Mouse (Mus musculus) erythroblast, embryonic 14.5 days (primary cell): ENCODE measurements around the gene Trpm3. TPM values are rescaled to one million over a fixed set of nuclear protein-coding genes. Genes with fewer than 3 reads are reported as not detected.

Experiments used
- H3K27me3 ChIP-seq: 2 replicates; pipeline ENCODE4 v1.6.1; 2012; ENCODE audit warnings: inconsistent platforms; ENCODE audit not compliant: control insufficient read depth
- H3K36me3 ChIP-seq: 2 replicates; pipeline ENCODE4 v1.6.1; 2012; ENCODE audit warnings: mild to moderate bottlenecking, inconsistent platforms; ENCODE audit not compliant: control insufficient read depth
- H3K4me1 ChIP-seq: 2 replicates; pipeline ENCODE4 v1.6.1; 2012; ENCODE audit warnings: inconsistent platforms; ENCODE audit not compliant: control insufficient read depth
- H3K4me3 ChIP-seq: replicated peaks from 2 replicates; pipeline ENCODE3; 2012; ENCODE audit warnings: moderate library complexity, mild to moderate bottlenecking, inconsistent platforms
- H3K9me3 ChIP-seq: 2 replicates; pipeline ENCODE4 v1.6.1; 2012; ENCODE audit warnings: low read length, inconsistent platforms, mixed read lengths; ENCODE audit not compliant: control insufficient read depth
- GATA1 ChIP-seq: IDR thresholded peaks from 2 replicates; pipeline ENCODE4 v1.6.1; 2012; ENCODE audit warnings: low read length, inconsistent platforms, mixed read lengths
- TAL1 ChIP-seq: IDR thresholded peaks from 3 replicates; pipeline ENCODE4 v1.6.1; 2012; ENCODE audit warnings: low read length, inconsistent platforms, mixed read lengths
- polyA plus RNA-seq: library from polyadenylated mRNA; stranded (reverse); fragments of >175 nt; gene quantifications from 2 replicates; pipeline ENCODE4 v1.2.3, GENCODE M21; 2012

Trpm3 gene
- polyA plus RNA-seq, 1 experiment, result 0.02 TPM

- no peaks in the 10 kb centered on the region for H3K27me3 ChIP-seq
- H3K36me3 ChIP-seq, result no peaks in the 10 kb centered on the region
- TF ChIP-seq TAL1, result no peak
- no peak for TF ChIP-seq GATA1
- no peak overlapping the region for H3K4me3 ChIP-seq
- H3K4me1 ChIP-seq, result no peaks in the 10 kb centered on the region
- H3K9me3 ChIP-seq, result no peaks in the 10 kb centered on the region
Observed at GRCm38 (mm10) chr19:23041483-23042167, 902.8 kb downstream of the Trpm3 start.

GRCm38 (mm10) chr19:23042168-23042733, 903.4 kb downstream of the Trpm3 start:
- no peaks in the 10 kb centered on the region for H3K36me3 ChIP-seq
- H3K4me3 ChIP-seq, result no peak overlapping the region

GRCm38 (mm10) chr19:23043699-23044098, 904.9 kb downstream of the Trpm3 start:
- Histone ChIP-seq H3K9me3 (no peaks in the 10 kb centered on the region), H3K4me3 (no peak overlapping the region), H3K36me3 (no peaks in the 10 kb centered on the region), H3K4me1 (no peaks in the 10 kb centered on the region), H3K27me3 (no peaks in the 10 kb centered on the region)
- TF ChIP-seq GATA1, result no peak
- no peak for TF ChIP-seq TAL1

More at GRCm38 (mm10) chr19:23042168-23042733, 903.4 kb downstream of the Trpm3 start:
- H3K9me3 ChIP-seq, result no peaks in the 10 kb centered on the region
- no peaks in the 10 kb centered on the region for H3K4me1 ChIP-seq
- no peaks in the 10 kb centered on the region for H3K27me3 ChIP-seq
- TF ChIP-seq GATA1 (no peak), TAL1 (no peak)
